Mouse (Mus musculus) adrenal gland, postnatal 0 days (tissue): ENCODE measurements around the gene Map3k19. TPM values are rescaled to one million over a fixed set of nuclear protein-coding genes. Genes with fewer than 3 reads are reported as not detected.

Experiments
- polyA plus RNA-seq: library from polyadenylated mRNA; unstranded; fragments of >200 nt; fragmentation: Nextera tagmentation; extraction: Ambion mirVana; gene quantifications from 2 replicates; pipeline ENCODE4 v1.2.1, GENCODE M21; 2015

Gene Map3k19
- not detected in 2 replicates for polyA plus RNA-seq

GRCm38 (mm10) chr1:127854486-127855222 lies at the start of gene Map3k19:
TSS of gene Map3k19 (minus strand) at chr1:127855031.

GRCm38 (mm10) chr1:127868300-127869261 lies 13.8 kb upstream of the Map3k19 start, which contains the start of gene Rab3gap1:
TSS of gene Rab3gap1 (plus strand) at chr1:127868773.

GRCm38 (mm10) chr1:127773803-127774500 lies 80.9 kb downstream of the Map3k19 start, which contains the start of gene Ccnt2:
TSS of gene Ccnt2 (plus strand) at chr1:127774164.

Other genes with a start within 250 kb of the Map3k19 start
- 0.49 and 0.52 TPM in 2 replicates for gene Tmem163, start 175.5 kb downstream of the Map3k19 start, polyA plus RNA-seq
- gene Acmsd, start 125.6 kb downstream of the Map3k19 start, polyA plus RNA-seq: 0.35 TPM in 1 of 2 replicates, not detected in the other
- gene Ccnt2, start 80.9 kb downstream of the Map3k19 start, polyA plus RNA-seq: 20.4 and 38.8 TPM in 2 replicates
- 13.6 and 22.2 TPM in 2 replicates for gene Rab3gap1, start 13.7 kb upstream of the Map3k19 start, polyA plus RNA-seq
- 3.6 and 4.0 TPM in 2 replicates for gene Zranb3, start 248.0 kb upstream of the Map3k19 start, polyA plus RNA-seq
- gene R3hdm1, start 248.3 kb upstream of the Map3k19 start, polyA plus RNA-seq: 32.7 and 41.9 TPM in 2 replicates